Mouse (Mus musculus) kidney, adult 8-10 months (tissue): Measurements from ENCODE around the gene A930017K11Rik.
A peak's percentile ranks its signal among the peaks of the same experiment; 100 is the strongest.

Experiments
- DNase-seq, 2 experiments: peaks; one replicate each; pipeline ENCODE4 v3.0.0; 2022

The A930017K11Rik gene

DNA sequence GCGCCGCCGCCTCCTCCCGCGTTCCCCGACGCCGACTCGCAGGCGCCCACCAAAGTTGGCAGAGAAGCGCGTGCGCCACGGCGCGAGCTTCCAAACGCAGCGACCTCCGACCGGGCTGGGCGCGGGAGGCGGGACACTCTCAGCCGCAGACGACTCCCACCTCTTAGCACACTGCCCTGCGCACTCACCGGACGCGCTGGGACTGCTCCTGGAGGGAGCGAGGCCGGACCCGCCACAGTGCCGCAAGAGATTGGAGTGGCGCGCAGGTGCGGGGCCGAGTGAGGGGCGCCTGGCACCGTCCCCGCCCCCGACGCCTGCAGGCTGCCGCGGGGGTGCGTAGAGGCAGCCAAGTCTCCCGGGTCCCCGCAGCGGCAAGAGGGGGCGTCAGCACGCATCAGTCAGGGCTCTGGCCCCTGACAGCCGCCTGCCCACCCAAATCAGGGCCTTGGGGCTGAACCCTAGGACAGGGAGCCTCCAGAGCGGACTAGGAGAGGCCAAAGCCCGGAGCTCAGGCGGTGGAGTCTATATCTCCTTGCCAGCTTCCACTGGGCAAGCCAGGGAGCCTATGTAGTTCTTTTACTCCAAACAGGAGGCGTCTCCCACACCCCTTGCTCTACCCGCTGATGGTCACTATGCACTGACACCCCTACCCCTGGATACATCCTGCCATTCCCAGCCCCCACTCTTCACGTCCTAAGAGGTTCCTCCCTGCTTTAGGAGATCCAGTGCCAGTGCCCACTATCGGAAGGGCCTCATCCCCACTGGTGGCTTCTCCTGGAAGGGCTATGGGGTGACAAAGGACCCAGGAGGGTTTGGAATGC lies at the start of gene A930017K11Rik:
Gene A930017K11Rik (minus strand): TSS at position 763 of the 821 bp plus-strand sequence.
- no peak for DNase-seq

DNA sequence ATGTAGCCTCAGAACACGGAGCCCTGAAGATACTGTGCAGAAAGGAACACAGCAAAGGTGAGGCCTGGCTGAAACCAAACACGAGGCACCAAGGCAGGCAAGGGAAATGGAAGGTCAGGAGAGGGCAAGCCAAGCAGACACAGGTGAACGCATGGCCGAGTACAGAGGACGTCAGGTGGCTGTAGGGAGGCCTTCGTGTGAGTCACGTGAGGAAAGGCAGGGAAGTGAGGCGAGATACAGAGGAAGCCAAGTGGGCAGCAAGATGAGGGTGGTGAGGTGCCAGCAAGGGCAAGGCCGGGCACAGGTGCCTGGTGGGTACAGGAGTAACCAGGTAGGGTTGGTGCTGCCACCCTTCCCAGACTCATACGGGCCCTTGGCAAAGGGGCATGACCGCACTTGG lies 46.1 kb upstream of the A930017K11Rik start:
- DNase-seq: no peak

DNA sequence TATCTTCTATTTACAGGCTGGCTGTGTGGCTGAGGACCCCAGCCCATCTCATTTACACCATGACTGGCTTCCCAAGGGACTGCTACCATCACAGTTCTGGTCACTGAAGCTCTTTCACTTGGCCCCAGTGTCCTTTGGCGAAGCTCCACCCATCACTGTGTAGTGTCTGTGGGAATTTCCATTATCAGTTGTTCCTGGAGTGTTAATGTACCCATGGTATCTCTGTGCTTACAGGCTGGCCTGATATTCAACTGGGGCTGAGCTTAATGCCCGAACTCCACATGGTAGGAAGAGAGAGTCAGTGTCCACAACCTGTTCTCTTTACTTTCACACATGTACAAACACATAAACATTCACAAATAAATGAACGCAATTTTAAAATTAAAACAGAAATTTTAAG lies 41.1 kb upstream of the A930017K11Rik start:
- no peak for DNase-seq

DNA sequence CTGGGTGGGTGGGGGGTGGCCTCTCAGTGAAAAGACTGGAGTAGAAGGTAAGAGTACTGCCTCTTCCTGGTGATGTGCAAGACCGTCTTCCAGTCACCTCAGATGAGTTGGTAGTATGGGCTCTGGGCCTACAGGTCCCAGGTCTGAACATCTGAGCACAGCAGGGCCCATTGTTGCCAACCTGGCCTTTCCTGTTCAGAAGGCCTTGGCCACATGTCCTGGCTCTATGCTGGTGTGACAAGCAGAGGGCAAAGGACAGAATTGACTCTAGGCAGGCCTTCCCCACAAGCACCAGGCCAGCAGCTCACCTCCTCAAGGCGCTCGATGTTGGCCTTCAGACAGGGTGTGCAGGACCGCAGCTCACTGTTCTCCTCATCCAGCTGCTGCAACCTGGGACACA lies 39.9 kb upstream of the A930017K11Rik start:
- no peak for DNase-seq

DNA sequence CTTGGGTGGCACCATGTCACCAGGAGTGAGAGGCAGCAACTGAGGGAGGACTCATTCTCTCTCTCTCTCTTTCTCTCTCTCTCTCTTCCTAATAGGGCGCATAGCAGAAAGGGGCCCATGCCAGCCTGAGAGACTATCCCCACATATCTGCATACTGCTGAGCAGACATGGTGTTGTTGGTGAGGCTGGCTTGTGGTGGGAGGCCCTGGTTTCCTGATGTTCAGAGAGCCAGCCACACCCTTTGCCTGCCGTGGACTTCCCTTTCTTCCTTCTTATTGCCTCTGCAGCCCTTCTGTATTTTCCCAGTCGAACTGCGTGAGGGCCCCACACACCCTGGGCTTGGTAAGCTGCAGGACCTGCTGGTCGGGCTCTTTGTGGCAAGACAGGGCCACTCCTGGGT lies 38.0 kb upstream of the A930017K11Rik start:
- no peak for DNase-seq

DNA sequence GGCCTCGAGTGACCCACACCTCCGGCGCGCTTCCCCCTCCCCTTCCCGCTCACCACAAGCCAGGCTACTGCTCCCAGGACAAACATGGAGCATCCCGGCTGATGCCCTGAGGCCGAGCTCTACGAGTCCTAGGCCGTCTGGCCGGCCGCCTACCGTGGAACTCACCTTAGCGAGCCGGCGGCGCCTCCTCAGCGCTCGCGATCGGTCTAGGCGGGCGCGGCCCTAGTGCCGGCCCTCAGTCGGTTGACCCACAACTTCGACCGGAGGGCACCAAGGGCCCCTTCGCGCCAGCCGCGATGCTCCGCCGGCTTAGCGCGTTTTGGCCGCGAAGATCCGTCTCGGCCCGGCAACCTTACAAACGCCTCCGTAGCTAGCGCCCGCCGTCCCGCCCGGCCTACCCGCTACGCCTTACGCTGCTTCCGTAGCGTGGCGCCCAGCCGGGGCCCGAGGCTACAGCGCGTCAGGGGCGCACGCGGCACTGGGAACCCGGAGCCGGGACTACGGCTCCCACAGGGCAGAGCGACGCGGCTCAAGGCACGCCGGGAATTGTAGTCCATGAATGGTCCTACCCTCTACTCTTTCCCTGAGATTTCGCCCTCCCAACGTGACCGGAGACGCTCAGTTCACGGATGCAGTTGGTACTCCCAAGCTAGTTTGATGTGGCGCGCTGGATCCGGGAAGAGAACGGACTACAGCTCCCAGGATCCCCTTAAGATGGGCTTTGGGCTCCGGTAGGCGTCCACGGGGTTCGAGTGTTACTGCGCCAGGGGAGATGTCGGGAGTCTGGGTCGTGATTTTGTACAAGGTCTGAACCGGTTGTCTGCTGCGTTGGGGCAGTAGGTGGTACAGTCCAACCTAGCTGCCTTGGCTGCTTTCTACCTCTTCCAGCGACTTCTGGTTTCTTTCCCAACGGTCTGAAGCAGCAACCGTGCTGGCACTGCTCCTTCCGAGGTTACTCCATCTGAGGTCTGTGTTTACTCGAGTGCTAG lies 33.2 kb upstream of the A930017K11Rik start, which contains the start of gene Capn15:
Gene Capn15 (minus strand): TSS at position 491 of the 989 bp plus-strand sequence.
- peak; percentile 93 to 94 for DNase-seq

DNA sequence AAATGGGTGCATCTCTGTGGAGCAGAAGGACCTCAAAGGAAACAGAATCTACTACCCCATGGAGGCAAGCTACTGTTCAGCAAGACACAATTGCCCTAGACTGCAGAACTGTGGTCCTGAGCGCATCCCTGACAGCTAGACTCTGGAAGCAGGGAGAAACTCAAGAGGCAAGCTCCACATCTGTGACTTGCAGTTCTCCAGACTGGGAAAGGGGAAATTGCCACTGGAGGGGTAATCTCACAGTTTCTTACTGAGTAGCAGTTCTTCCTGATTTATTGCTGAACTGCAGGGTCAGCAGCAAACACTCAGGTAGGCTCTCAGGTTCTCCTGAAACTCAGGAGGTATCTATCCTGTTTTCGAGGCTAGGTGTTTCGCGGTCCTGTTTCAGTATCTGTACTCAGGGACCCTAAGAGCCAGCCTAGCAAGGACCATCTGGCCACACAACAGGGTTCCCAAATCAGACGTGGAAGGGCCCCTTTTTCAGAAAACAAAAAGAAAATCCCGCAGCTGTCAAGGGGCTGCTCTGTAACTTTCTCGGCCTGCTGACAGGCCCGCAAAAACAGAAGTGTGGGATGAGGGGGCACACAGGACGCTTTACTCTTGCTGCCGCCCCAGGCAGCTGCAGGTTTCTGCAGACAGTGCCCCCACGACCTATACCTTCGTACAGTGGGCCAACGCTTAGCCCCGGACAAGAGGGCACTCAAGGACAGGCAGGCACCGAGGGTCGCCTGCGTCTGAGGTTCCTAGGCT lies 32.4 kb upstream of the A930017K11Rik start:
- DNase-seq: no peak

DNA sequence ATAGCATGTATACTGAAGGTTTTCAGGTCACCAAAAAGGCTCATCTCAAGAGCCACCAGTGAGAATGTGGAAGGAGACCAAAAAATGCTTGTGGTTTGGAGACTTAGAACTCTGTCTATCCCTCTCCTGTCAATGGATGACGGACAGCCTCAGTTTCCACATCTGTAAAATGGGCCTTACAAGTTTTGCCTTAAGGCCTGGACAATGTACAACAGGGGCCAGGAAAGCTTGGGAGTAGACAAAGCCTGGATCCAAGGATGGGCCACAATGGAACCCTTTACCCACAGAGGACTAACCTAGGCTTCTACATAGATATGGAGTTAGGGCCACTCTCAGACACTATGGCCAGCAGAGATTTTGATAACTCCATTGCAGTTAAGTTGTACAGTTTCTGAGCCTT lies 31.7 kb upstream of the A930017K11Rik start:
- no peak for DNase-seq

DNA sequence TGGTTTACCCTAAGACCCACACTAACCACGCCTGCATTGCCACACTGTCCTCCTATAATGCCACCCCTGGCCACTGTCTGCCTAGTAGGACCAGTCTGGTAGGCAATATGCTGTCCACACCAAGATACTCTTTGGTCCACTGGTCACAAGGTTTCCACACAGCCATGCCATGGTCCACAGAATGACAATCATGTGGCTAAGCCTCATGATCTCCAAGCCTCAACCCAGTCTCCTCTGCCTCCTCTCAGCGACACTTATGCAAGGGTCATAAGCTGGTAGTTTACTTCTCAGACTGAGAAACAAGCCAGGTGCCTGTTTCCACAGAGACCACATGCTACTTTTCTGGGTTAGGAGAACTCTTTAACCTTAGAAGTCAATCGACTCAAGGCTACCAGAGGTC lies 30.5 kb upstream of the A930017K11Rik start:
- DNase-seq: no peak

DNA sequence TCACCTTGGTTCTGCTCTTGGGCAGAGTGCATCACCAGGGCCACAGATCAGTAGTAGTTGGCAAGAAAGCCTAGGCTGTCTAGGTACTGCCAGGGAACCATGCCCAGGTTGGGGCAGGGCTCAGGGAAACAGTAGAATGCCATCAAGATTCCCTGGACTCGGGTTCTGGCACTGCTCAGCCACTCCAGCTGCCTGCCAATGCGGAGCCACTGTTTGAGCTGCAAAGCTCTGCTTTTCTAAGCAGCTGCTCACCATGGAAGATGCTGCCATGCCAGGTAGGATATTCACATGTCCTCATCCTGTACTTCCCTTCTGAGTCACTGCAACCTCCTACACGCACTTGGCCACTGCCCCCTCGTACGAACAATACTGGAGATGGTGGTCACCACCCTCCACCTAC lies 28.5 kb upstream of the A930017K11Rik start:
- DNase-seq: peak; percentile 52 to 54

DNA sequence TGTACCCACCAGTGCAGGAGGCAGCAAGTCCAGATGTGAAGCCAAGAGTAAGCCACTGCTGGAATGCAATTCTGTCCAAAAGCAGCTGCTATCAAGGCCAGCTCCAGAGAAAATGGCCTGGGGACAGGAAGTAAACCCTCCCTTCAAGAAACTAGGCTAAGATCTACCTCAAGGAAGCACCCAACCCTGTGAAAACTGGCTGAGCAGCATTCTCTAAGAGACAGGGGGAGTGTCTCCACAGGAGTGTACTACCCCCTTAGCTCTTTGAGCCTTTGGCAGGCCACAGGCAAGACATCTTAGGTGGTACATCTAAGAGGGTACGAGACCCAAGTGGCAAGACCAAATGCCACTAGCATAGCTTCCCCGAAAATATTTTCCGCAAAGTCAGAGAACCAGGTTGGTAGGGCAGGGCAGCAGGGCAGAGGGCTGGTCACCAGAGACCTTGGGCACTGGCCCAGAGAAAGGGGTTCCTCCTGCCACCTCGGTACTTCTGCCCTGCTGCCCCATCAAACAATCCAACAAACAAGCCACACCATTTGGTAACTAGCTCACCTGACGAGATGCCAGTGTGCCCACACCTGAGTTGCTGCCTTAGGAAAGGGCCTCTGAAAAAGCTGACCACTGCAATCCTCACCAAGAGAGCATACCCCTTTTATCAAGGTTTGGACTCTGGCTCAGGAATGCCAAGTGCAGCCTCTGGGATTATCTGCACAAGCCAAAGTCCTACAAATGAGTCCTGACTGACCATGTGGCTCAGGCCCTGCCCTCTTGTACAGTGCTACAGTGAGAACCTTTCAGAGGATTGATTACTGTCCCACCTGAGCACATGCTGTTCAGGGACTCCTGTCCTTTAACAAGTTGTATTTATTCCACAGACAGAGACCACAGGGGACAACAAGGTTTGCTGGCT lies 27.7 kb upstream of the A930017K11Rik start:
- peak; percentile 34 to 53 for DNase-seq

DNA sequence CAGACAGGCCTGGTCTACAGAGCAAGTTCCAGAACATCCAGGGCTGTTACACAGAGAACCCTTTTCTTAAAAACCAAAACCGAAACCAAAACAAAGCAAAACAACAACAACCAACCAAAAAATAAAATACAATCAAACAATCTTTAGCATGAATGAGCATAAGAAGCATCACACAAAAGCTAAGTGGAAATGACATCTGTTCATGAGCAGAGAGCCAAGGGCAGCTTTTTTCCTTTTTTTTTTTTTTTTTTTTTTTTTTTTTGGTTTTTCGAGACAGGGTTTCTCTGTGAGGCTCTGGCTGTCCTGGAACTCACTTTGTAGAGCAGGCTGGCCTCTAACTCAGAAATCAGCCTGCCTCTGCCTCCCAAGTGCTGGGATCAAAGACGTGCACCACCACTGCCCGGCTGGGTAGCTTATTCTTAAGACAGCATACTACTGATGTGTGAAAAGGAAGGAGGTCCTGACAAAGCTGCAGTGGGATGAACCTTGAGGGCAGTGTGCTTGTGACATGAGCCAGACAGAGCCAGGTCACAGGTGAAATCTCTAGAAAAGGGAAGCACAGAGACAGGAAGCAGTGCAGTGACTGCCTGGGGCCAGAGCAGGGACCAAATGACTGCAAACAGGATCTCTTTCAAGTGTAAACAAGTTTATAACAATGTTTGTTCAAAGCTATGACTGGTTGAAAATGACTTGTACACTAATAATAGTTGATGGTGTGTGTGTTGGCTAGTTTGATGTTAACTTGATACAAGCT lies 18.8 kb upstream of the A930017K11Rik start:
- DNase-seq: no peak

DNA sequence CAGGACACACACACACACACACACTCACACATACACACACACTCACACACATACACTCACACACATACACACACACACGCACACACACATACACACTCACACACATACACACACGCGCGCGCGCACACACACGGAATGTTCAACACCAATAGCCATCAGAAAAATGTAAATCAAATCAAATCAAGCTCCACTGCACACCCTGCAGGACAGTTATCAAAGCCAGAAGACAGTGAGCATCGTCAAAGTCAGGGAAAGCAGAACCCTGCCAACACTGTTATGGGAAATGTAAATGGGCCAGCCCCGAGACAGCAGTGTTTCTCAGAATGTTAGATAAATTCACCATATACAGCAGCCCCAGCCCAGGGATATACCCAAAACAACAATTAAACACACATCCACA lies 18.1 kb upstream of the A930017K11Rik start:
- no peak for DNase-seq

DNA sequence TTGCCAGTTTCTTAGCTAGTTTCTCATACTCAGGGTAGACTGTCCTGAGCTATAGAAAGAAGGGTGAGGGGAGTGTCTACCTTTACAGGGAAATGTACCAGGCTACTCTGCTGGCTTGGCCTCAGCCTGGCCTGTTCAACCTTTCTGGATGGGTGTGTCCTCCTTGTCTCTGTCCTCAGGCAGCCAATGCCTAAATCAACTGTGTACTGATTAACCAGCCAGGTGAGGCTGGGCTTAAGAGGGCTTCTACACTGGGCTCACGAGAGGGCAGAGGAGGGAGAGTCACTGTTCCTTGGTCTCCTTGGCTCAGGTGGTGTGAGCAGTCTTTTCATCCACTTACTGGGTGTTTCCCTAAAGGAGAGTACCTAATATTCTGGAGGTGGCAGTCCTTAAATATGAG lies 15.8 kb upstream of the A930017K11Rik start:
- DNase-seq: peak; percentile 66 to 82

DNA sequence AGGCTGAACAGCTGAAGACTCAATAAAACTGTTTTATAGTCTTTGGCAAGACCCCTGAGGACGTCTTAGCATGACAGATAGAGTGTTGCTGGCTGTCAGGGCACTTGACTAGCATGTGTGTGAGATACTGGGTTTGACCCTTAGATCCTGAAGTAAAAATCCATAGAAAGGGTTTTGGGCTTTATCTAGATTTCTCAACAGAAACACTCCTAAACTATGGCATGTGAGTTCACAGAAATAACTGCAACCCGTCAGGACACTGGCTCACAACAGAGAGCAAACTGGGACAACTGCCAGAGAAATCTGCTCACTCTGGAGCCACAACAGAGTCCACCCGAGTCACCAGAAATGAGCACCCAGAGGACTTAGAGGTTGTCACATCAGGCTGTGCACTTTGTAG lies 15.3 kb upstream of the A930017K11Rik start:
- DNase-seq: no peak

DNA sequence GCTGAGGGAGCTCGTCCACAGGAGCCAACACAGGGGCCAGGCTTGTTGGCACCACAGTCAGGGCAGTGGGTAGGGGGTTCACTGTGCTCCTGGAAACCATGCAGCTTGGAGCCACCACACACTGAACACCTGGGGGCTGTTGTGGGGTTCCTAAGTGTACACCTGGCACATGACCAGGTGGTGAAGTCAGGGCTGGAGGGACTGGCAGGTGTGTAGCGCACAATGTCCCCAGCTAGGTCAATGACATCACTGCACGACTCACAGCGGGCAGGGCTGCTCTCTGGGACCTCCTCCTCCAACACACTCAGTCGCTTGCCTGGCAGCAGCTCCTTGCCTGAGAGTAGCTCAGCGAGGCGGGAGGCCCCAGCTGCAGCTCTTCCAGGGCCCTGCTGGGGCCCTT lies 11.9 kb upstream of the A930017K11Rik start:
- DNase-seq: no peak

DNA sequence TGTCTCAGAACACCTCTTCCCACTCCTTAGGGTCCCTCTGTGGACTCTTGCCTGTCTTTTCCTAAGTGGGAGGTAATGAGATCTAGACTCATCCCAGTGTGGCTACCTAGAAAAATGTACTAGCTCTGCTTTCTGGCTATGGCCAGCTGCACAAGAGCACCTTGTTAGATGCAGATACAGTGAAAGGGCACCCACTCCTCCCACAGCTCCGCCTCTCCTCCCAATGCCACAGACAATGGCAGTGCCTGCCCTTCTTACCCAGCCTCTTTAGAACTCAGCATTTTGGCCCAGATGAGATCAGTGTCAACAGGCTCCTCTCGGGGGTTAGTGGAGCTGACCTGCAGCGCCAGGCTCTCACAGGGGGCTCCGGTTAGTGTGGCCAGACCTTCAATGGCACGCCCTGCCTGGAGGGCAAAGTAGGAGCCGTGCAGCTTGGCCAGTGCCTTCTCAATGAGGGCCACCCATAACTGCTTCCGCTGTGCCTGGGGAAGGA lies 10.1 kb upstream of the A930017K11Rik start:
- DNase-seq: no peak

DNA sequence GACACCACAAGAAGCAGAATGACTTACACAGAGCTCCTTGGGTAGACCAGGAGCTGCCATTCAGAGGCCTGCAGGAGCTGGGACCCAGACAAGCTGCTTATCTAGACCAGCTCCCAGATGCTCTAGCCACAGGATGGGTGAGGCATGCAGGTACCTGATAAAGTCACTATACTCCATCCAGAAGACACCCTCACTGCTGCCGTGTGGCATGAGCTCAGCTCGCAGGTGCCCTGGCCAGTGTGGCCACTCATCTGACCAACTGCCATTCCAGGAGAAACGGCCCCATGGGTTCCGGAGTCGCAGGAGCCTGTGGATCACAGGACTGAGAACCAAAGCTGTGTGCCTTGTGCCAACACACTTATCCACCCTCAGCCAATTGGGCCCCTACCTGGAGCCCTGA lies 9.2 kb upstream of the A930017K11Rik start:
- DNase-seq: no peak

DNA sequence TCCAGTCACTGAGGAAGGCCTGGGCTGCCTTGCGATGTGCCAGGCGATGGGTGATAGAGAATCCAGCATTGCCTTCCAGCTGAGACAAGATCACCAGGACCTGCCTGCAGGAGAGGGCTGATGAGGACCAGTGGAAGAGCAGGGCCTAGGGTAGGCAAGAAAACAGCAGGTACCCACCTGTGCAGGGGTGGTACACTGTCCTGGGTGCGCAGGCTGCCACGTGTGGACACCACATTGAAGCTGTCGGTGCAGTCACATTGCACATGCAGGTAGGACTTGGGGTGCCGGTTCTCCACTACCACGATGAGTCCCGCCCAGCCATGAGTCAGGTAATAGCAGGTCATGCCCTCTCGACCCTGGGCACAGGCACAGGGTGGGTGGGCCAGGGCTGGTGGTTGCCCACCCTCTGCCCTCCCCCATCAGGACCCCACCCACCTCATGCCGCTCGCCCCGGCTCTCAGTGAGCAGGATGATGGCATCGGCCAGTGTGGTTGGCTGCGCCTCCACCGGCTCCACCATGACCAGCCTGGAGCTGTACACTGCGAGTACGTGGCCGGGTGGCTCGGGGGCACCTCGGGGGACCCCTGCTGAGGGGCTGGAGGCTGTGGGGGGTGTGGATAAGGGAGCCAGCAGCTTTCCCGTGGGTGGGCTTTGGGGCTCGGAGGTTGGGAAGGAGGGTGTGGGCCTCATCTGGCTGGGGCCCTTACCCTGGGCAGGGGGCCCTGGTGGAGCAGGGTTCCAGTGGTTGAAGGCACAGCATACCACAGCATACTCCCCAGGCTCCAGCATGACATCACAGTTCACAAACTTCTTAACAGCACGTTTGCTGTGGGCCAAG lies 7.5 kb upstream of the A930017K11Rik start:
- no peak for DNase-seq
